ENCODE assay signal across 17 mouse cellular contexts in genomic region chr8:81097076-81097819, GRCm38 (mm10).
DNase-seq lines count a peak whose midpoint lies in the region; ATAC-seq and TF ChIP-seq lines count a peak whose summit lies in the region.
"Had no signal": no experiment of that assay in that cellular context is flagged by ENCODE, and none has a peak within 500 bp of the region (broad histone marks: within the 10 kb centered on the region; RNA-seq: fewer than 3 reads in every experiment).

No protein-coding gene starts in this region.

- no peaks in the 10 kb centered on the region for H3K36me3 ChIP-seq in lung, embryonic 14.5 days (ENCODE audit: insufficient read depth)
- H3K36me3 ChIP-seq in embryonic facial prominence, embryonic 12.5 days = no peaks in the 10 kb centered on the region
- H3K36me3 ChIP-seq: liver, embryonic 12.5 days; neural tube, embryonic 12.5 days had no signal

- DNase-seq in lung, embryonic 14.5 days = peak; percentile 32
- DNase-seq in lung, postnatal 14 days = no peak
- peak; percentile 21 for DNase-seq in ZHBTc4 (ENCODE audit: low read depth, low spot score)
- DNase-seq in lung, postnatal 10 days = peak; percentile 3
- DNase-seq in spleen, postnatal 4 days (ENCODE audit: low spot score in 2 of 2) = no peak
- DNase-seq in testis, postnatal 10 days (ENCODE audit: low spot score) = no peak
- no peak for DNase-seq in urinary bladder, adult 18-20 months (ENCODE audit: low spot score in 2 of 2)
- DNase-seq: adrenal gland, postnatal 14 days; cerebellum, postnatal 25 days; heart, postnatal 36 days; midbrain, embryonic 14.5 days; thymus, adult 18-20 months had no signal

- no peaks in the 10 kb centered on the region for H3K9me3 ChIP-seq in lung, embryonic 14.5 days (ENCODE audit: low read depth, low read length)
- no peaks in the 10 kb centered on the region for H3K9me3 ChIP-seq in embryonic facial prominence, embryonic 12.5 days
- H3K9me3 ChIP-seq: liver, embryonic 12.5 days; neural tube, embryonic 12.5 days had no signal

- no peak for TF ChIP-seq CTCF in lung, embryonic 14.5 days (IDR thresholded peaks at IDR 0.05; ENCODE audit: low read depth)

- 28% methylated on average over 9 of the region's 9 CpGs for WGBS in lung, embryonic 14.5 days
- WGBS in embryonic facial prominence, embryonic 12.5 days = 46% methylated on average over 9 of the region's 9 CpGs

- H3K4me2 ChIP-seq in lung, embryonic 14.5 days = no peak overlapping the region
- H3K4me2 ChIP-seq in embryonic facial prominence, embryonic 12.5 days (replicated peaks) = no peak overlapping the region
- H3K4me2 ChIP-seq: liver, embryonic 12.5 days; neural tube, embryonic 12.5 days had no signal

- H3K4me3 ChIP-seq in lung, embryonic 14.5 days (ENCODE audit: low read depth, low read length) = no peak overlapping the region
- H3K4me3 ChIP-seq in embryonic facial prominence, embryonic 12.5 days = no peak overlapping the region
- H3K4me3 ChIP-seq: liver, embryonic 12.5 days; neural tube, embryonic 12.5 days had no signal

- no peak overlapping the region for H3K27ac ChIP-seq in lung, embryonic 14.5 days (ENCODE audit: low read depth)
- H3K27ac ChIP-seq in embryonic facial prominence, embryonic 12.5 days = no peak overlapping the region
- H3K27ac ChIP-seq: liver, embryonic 12.5 days; neural tube, embryonic 12.5 days had no signal

- no peaks in the 10 kb centered on the region for H3K4me1 ChIP-seq in lung, embryonic 14.5 days (ENCODE audit: insufficient read depth)
- H3K4me1 ChIP-seq in embryonic facial prominence, embryonic 12.5 days = no peaks in the 10 kb centered on the region
- H3K4me1 ChIP-seq: liver, embryonic 12.5 days; neural tube, embryonic 12.5 days had no signal

- peak; percentile 96 for ATAC-seq in lung, embryonic 14.5 days (ENCODE audit: insufficient read depth)
- ATAC-seq in embryonic facial prominence, embryonic 12.5 days (ENCODE audit: insufficient number of reproducible peaks, insufficient read depth, low FRiP score, low TSS enrichment) = peak; percentile 79; the same call in 1 of the 2 replicates
- ATAC-seq: intestine, embryonic 16.5 days; liver, embryonic 12.5 days had no signal

- H3K9ac ChIP-seq in lung, embryonic 14.5 days = no peak overlapping the region
- no peak overlapping the region for H3K9ac ChIP-seq in embryonic facial prominence, embryonic 12.5 days
- H3K9ac ChIP-seq: liver, embryonic 12.5 days; neural tube, embryonic 12.5 days had no signal

- no peaks in the 10 kb centered on the region for H3K27me3 ChIP-seq in lung, embryonic 14.5 days (ENCODE audit: insufficient read depth, low read length)
- H3K27me3 ChIP-seq in embryonic facial prominence, embryonic 12.5 days = no peaks in the 10 kb centered on the region
- H3K27me3 ChIP-seq: CH12.LX; liver, embryonic 12.5 days; neural tube, embryonic 12.5 days had no signal

Comparison
In these comparisons a context has a peak if more than half of its experiments do, and no peak if none do; other contexts are left out.
1. DNase-seq: peak in lung, embryonic 14.5 days (single experiment), ZHBTc4 (single experiment) and lung, postnatal 10 days (single experiment); none in lung, postnatal 14 days (single experiment), spleen, postnatal 4 days (0 of 2), testis, postnatal 10 days (single experiment) and urinary bladder, adult 18-20 months (0 of 2).